Mouse (Mus musculus) midbrain, postnatal 0 days (tissue): Measurements from ENCODE around the gene Sycp2. TPM values are rescaled to one million over a fixed set of nuclear protein-coding genes. Genes with fewer than 3 reads are reported as not detected.
A peak's percentile ranks its signal among the peaks of the same experiment; 100 is the strongest.

Source experiments
- ATAC-seq: fragments of 200-750 bp; cut with Nextera tagmentation; 2 replicates; pipeline ENCODE4 v1.8.0; 2017; ENCODE audit warnings: moderate number of reproducible peaks, mild to moderate bottlenecking, moderate TSS enrichment, moderate library complexity; ENCODE audit not compliant: low FRiP score
- DNase-seq: peaks from one replicate; pipeline ENCODE4 v3.0.0-alpha.2; 2015; ENCODE audit warnings: low spot score
- H3K27ac ChIP-seq: fragments of 300-500 bp; sonication (generic); 2 replicates; pipeline ENCODE4 v1.5.1; 2014; ENCODE audit warnings: low read depth, mild to moderate bottlenecking, low read length, mixed read lengths
- H3K27me3 ChIP-seq: fragments of 300-500 bp; sonication (generic); 2 replicates; pipeline ENCODE4 v1.6.1; 2014; ENCODE audit warnings: low read length, control low read depth, mixed read lengths; ENCODE audit not compliant: insufficient read depth
- H3K36me3 ChIP-seq: fragments of 300-500 bp; sonication (generic); 2 replicates; pipeline ENCODE4 v1.6.1; 2014; ENCODE audit warnings: low read length, control low read depth, mixed read lengths; ENCODE audit not compliant: insufficient read depth
- H3K4me1 ChIP-seq: fragments of 300-500 bp; sonication (generic); 2 replicates; pipeline ENCODE4 v1.6.1; 2014; ENCODE audit warnings: mild to moderate bottlenecking, control low read depth, antibody characterized with exemption, low read length, mixed read lengths; ENCODE audit not compliant: insufficient read depth
- H3K4me2 ChIP-seq: fragments of 300-500 bp; sonication (generic); 2 replicates; pipeline ENCODE4 v1.6.1; 2014; ENCODE audit warnings: low read depth, mild to moderate bottlenecking, low read length, mixed read lengths; ENCODE audit not compliant: poor library complexity, severe bottlenecking
- H3K4me3 ChIP-seq: fragments of 300-500 bp; sonication (generic); 2 replicates; pipeline ENCODE4 v1.5.1; 2014; ENCODE audit warnings: low read depth, mild to moderate bottlenecking, low read length, moderate library complexity
- H3K9ac ChIP-seq: fragments of 300-500 bp; sonication (generic); replicated peaks from 2 replicates; pipeline ENCODE4 v1.6.1; 2014; ENCODE audit warnings: mild to moderate bottlenecking, low read length, moderate library complexity, mixed read lengths; ENCODE audit not compliant: poor library complexity, severe bottlenecking
- H3K9me3 ChIP-seq: fragments of 300-500 bp; sonication (generic); 2 replicates; pipeline ENCODE4 v1.6.1; 2016; ENCODE audit warnings: low read length, control low read depth
- CTCF ChIP-seq: IDR thresholded peaks from 2 replicates; pipeline ENCODE4 v1.5.1; 2016; ENCODE audit warnings: antibody characterized with exemption, mild to moderate bottlenecking
- WGBS: fragments of 180-500 bp; shearing (Covaris S2); extraction: QIAGEN DNeasy Blood & Tissue Kit; methylation state at CpG from one replicate; pipeline ENCODE4 v1.1.7; 2014; 5-methylcytosine and 5-hydroxymethylcytosine counted together
- polyA plus RNA-seq: library from polyadenylated mRNA; unstranded; fragments of >200 nt; fragmentation: Nextera tagmentation; extraction: Ambion mirVana; gene quantifications from 2 replicates; pipeline ENCODE4 v1.2.1, GENCODE M21; 2015
- total RNA-seq: library from RNA; depleted of rRNA; stranded (reverse); fragments of >200 nt; gene quantifications from 2 replicates; pipeline ENCODE4 v1.2.3, GENCODE M21; 2014; rRNA removed

Sycp2 gene
- total and polyA plus RNA-seq, 2 experiments from 2014 or later = 0.44 TPM

DNA sequence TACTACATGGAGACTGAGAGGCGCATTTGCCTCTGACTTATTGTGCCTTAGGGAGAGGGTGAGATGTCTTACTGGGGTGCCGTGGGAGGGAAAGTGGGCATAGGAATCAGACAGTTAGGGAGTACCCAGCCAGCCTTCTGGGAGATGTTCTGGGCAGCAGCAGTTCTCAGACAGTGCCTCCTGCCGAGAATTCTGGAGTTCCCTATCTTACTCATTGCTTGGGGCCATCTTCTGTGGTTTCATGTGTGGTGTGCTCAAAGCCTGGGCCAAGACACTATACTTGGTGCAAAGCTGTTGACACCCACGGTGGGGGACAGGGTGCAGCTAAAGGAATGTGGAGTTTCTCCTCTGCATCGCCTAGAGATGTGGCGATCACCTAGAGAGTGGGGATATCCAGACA lies 102.8 kb downstream of the Sycp2 start:
- no peak for TF ChIP-seq CTCF
- peaks cover 18% of the 10 kb centered on the region for H3K4me1 ChIP-seq
- H3K36me3 ChIP-seq = peaks cover 4% of the 10 kb centered on the region; the same call in 1 of the 2 replicates
- H3K4me3 ChIP-seq = no peak overlapping the region
- peak overlapping the region; percentile 85 for H3K27ac ChIP-seq
- H3K9me3 ChIP-seq = no peaks in the 10 kb centered on the region
- WGBS = 82% methylated on average over 6 of the region's 6 CpGs
- no peaks in the 10 kb centered on the region for H3K27me3 ChIP-seq
- H3K9ac ChIP-seq = no peak overlapping the region
- DNase-seq (no peak), ATAC-seq (no peak)
- no peak overlapping the region for H3K4me2 ChIP-seq

DNA sequence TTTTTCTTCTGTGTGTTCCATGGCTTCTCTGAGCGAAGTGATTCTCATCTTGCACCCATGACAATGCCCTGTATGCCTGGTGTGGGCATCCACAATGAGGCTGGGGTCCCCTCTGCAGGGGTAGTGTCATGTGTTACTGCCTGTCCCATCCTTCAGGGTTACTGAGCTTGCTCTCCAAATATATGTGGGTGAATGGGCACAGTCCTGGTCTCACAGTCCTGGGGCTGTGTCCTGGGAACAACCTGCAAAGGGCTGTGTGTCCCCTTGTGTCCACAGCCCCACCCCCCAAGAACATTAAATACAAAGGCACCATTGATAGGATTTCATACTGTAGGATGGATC lies 103.3 kb downstream of the Sycp2 start:
- Histone ChIP-seq H3K4me1 (peaks cover 18% of the 10 kb centered on the region), H3K36me3 (peaks cover 4% of the 10 kb centered on the region; the same call in 1 of the 2 replicates), H3K4me2 (peak overlapping the region; percentile 39), H3K9me3 (no peaks in the 10 kb centered on the region), H3K27me3 (no peaks in the 10 kb centered on the region), H3K9ac (no peak overlapping the region), H3K4me3 (no peak overlapping the region), H3K27ac (peak overlapping the region; percentile 85)
- 13% methylated on average over 1 of the region's 1 CpGs for WGBS
- DNase-seq (no peak), ATAC-seq (peak; percentile 29)
- no peak for TF ChIP-seq CTCF

DNA sequence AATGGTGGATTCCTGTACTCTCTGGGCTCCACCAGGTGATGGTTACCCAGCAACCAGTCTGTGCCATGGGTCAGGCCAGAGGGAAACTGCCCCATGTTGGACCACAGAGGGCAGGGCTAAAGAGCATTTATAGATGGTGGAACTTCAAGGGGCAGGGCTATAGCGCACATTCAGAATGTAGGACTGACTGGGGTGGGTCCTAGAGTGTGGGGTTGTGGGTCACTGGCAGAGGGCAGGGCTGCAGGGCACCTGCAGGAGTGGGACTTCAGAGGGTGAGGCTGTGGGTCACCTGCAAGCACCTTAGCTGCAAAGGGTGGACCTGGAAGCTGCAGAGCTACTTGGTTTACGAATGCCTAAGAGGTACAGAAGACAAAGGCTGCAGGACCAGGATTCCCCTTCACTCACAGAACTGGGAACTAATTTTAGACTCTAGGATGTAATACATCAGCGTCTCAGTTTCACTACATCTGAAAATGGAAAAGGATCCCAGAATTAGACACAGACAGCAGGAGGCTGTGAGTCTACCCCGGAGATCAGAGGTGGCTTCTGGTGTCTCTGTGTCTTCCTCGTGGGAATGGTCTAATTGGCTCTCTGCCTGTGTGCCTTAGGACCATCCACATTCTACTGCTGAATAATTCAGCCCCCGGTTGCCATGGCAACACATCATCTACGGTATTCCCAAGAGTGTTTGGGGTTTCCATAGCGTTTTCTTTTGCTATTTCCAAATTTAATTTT lies 103.9 kb downstream of the Sycp2 start:
- H3K4me2 ChIP-seq = peak overlapping the region; percentile 39; the same call in 1 of the 2 replicates
- peaks cover 18% of the 10 kb centered on the region for H3K4me1 ChIP-seq
- ATAC-seq = peak; percentile 88
- WGBS = 18% methylated on average over 8 of the region's 8 CpGs
- H3K9ac ChIP-seq = no peak overlapping the region
- DNase-seq = peak; percentile 91
- H3K27me3 ChIP-seq = no peaks in the 10 kb centered on the region
- no peaks in the 10 kb centered on the region for H3K9me3 ChIP-seq
- TF ChIP-seq CTCF = no peak
- H3K27ac ChIP-seq = peak overlapping the region; percentile 85
- H3K4me3 ChIP-seq = no peak overlapping the region
- peaks cover 4% of the 10 kb centered on the region; the same call in 1 of the 2 replicates for H3K36me3 ChIP-seq

Other genes starting within 250 kb of the Sycp2 start
- 11.3 and 16.6 TPM in 2 replicates for gene Ppp1r3d, start 6.8 kb upstream of the Sycp2 start, total RNA-seq
- gene Ppp1r3d, start 6.8 kb upstream of the Sycp2 start, polyA plus RNA-seq = 4.6 TPM in 2 replicates
- 24.1 and 25.8 TPM in 2 replicates for gene Fam217b, start 6.8 kb upstream of the Sycp2 start, total RNA-seq
- 26.4 and 28.1 TPM in 2 replicates for gene Fam217b, start 6.8 kb upstream of the Sycp2 start, polyA plus RNA-seq
- 0.49 and 11.5 TPM in 2 replicates for gene Cdh26, start 22.8 kb upstream of the Sycp2 start, total RNA-seq
- 0.29 and 0.32 TPM in 2 replicates for gene Cdh26, start 22.8 kb upstream of the Sycp2 start, polyA plus RNA-seq